Mouse (Mus musculus) small intestine, adult 2 months (tissue): ENCODE measurements around the gene Ubxn7.

Experiments used
- CTCF ChIP-seq: fragments of 200-500 bp; IDR thresholded peaks from 2 replicates; pipeline ENCODE4 v1.5.1; 2012; ENCODE audit warnings: low read depth, mild to moderate bottlenecking, control low read depth, inconsistent platforms, low read length, moderate library complexity, mixed read lengths; ENCODE audit not compliant: insufficient replicate concordance, insufficient read length; ENCODE audit errors: extremely low read depth
- POLR2A ChIP-seq: fragments of 200-500 bp; IDR thresholded peaks from 2 replicates; pipeline ENCODE4 v1.6.1; 2012; ENCODE audit warnings: low read depth, mild to moderate bottlenecking, control low read depth, inconsistent platforms, low read length, moderate library complexity

GRCm38 (mm10) chr16:32384885-32385284, 52.8 kb downstream of the Ubxn7 start:
- TF ChIP-seq POLR2A (no peak), CTCF (no peak)
